8 mouse cellular contexts compared by ENCODE assay signal in the genomic region with DNA sequence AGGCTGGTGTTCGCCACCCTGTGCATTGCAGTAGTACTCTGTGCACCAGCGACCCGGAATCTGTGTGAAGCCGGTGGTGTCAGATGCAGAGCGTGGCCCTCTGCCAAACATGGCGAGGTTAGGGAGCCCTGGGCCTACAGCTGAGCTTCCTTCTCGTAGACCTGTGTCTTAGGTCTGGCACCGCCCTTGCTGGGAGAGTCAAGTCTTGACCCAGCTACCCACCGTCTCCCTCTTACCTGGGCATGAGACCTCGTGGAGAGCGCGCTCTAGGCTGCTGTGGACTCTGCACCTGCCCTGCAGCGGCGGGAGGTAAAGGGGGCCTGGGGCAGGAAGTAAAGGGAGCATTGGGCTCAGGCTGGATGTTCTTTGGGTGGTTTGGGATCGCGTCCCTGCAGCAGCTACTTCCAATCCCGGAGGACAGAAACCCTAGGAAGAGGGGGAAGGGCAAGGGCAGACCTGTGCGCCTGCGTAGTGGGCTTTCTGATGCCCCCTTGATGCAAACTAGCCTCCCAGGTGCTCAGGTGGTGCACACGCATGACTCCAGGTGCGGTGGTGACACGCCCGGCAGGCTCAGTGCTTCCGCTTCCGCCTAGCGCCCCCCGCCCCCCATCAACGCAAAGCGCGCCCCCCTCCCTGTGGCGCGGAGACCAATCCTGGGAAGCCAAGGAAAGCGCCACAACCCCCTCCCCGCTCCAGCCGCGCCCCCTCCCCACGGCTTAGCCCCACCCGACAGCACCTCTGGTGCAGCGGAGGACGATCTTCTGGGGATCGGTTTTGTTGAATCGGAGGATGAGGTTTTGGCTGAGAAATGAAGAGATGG. TPM values are rescaled to one million over a fixed set of nuclear protein-coding genes. Genes with fewer than 3 reads are reported as not detected.
DNase-seq lines count a peak whose midpoint lies in the region; ATAC-seq and TF ChIP-seq lines count a peak whose summit lies in the region.

No protein-coding gene starts in this region.

- no peaks in the 10 kb centered on the region for H3K9me3 ChIP-seq in heart, embryonic 14.5 days (ENCODE audit: control insufficient read depth, low read length)
- no peaks in the 10 kb centered on the region for H3K9me3 ChIP-seq in forebrain, embryonic 13.5 days (replicated peaks)
- H3K9me3 ChIP-seq in midbrain, postnatal 0 days (ENCODE audit: low read length), result no peaks in the 10 kb centered on the region

- WGBS in heart, embryonic 14.5 days, result 14% methylated on average over 42 of the region's 42 CpGs
- WGBS in forebrain, embryonic 13.5 days, result 19% methylated on average over 42 of the region's 42 CpGs
- WGBS in midbrain, postnatal 0 days, result 15% methylated on average over 42 of the region's 42 CpGs

- H3K36me3 ChIP-seq in heart, embryonic 14.5 days (ENCODE audit: control insufficient read depth, insufficient read depth, low read length), result no peaks in the 10 kb centered on the region
- H3K36me3 ChIP-seq in forebrain, embryonic 13.5 days (ENCODE audit: poor library complexity, severe bottlenecking), result peaks cover 8% of the 10 kb centered on the region
- peaks cover 2% of the 10 kb centered on the region; the same call in 1 of the 2 replicates for H3K36me3 ChIP-seq in midbrain, postnatal 0 days (ENCODE audit: insufficient read depth, low read length)

- no peak for TF ChIP-seq CTCF in midbrain, postnatal 0 days (IDR thresholded peaks at IDR 0.05)

- H3K4me1 ChIP-seq in heart, embryonic 14.5 days (ENCODE audit: control insufficient read depth in 2 of 2, insufficient read depth in 2 of 2, low read length in 2 of 2), result peaks cover 3 to 8% of the 10 kb centered on the region in 2 experiments; a peak in 2 of 4 replicates
- H3K4me1 ChIP-seq in forebrain, embryonic 13.5 days, result peaks cover 38% of the 10 kb centered on the region
- H3K4me1 ChIP-seq in midbrain, postnatal 0 days (ENCODE audit: insufficient read depth, low read length), result peaks cover 18% of the 10 kb centered on the region

- no peak for ATAC-seq in heart, embryonic 14.5 days (ENCODE audit: insufficient number of reproducible peaks, insufficient read depth, low FRiP score, low read depth)
- ATAC-seq in forebrain, embryonic 13.5 days, result peak; percentile 82
- peak; percentile 89 for ATAC-seq in midbrain, postnatal 0 days (ENCODE audit: low FRiP score)
- no peak for ATAC-seq in erythroid progenitor cell, adult 5-6 weeks (replicated peaks; ENCODE audit: low FRiP score, poor library complexity, severe bottlenecking)

- H3K27ac ChIP-seq in heart, embryonic 14.5 days (replicated peaks in 1 of 2; ENCODE audit: control insufficient read depth in 1 of 2, insufficient read depth in 1 of 2, low read depth in 2 of 2, low read length in 2 of 2), result no peak overlapping the region
- H3K27ac ChIP-seq in forebrain, embryonic 13.5 days, result peak overlapping the region; percentile 66
- H3K27ac ChIP-seq in midbrain, postnatal 0 days (ENCODE audit: low read depth, low read length), result peak overlapping the region; percentile 85

- peaks cover 8% of the 10 kb centered on the region; the same call in 1 of the 2 replicates for H3K27me3 ChIP-seq in heart, embryonic 14.5 days (ENCODE audit: control insufficient read depth, insufficient read depth, low read length)
- H3K27me3 ChIP-seq in forebrain, embryonic 13.5 days, result no peaks in the 10 kb centered on the region
- H3K27me3 ChIP-seq in midbrain, postnatal 0 days (ENCODE audit: insufficient read depth, low read length), result no peaks in the 10 kb centered on the region

- DNase-seq in heart, adult 18-20 months, result no peak
- peak; percentile 80 for DNase-seq in brain, embryonic 18.5 days (ENCODE audit: low read depth, low spot score)
- peak; percentile 44 to 53 for DNase-seq in layer of hippocampus, postnatal 25 days (ENCODE audit: extremely low spot score in 1 of 2, low spot score in 1 of 2)
- DNase-seq in midbrain, postnatal 0 days (ENCODE audit: low spot score), result peak; percentile 91
- DNase-seq in spleen, postnatal 36 days (ENCODE audit: low spot score in 2 of 2), result no peak

- H3K4me3 ChIP-seq in heart, embryonic 14.5 days (ENCODE audit: control insufficient read depth in 1 of 2, insufficient read depth in 1 of 2, low read depth in 1 of 2, low read length in 2 of 2), result peak overlapping the region; percentile 49 to 52
- peak overlapping the region; percentile 55 for H3K4me3 ChIP-seq in forebrain, embryonic 13.5 days
- peak overlapping the region; percentile 48 for H3K4me3 ChIP-seq in midbrain, postnatal 0 days (ENCODE audit: low read depth, low read length)

- peak overlapping the region; percentile 91 for H3K4me2 ChIP-seq in heart, embryonic 14.5 days (ENCODE audit: low read length)
- peak overlapping the region; percentile 88 for H3K4me2 ChIP-seq in forebrain, embryonic 13.5 days
- peak overlapping the region; percentile 85 for H3K4me2 ChIP-seq in midbrain, postnatal 0 days (ENCODE audit: low read depth, low read length, poor library complexity, severe bottlenecking)

- peak overlapping the region; percentile 69 for H3K9ac ChIP-seq in heart, embryonic 14.5 days (ENCODE audit: low read length)
- H3K9ac ChIP-seq in forebrain, embryonic 13.5 days, result peak overlapping the region; percentile 69
- H3K9ac ChIP-seq in midbrain, postnatal 0 days (replicated peaks; ENCODE audit: low read length, poor library complexity, severe bottlenecking), result peak overlapping the region; percentile 77

RNA-seq across cellular contexts. Expression of a gene that starts 41.8 kb away (rescaled TPM):
- 12.4 and 13.4 TPM in 2 replicates for polyA plus RNA-seq in heart, embryonic 14.5 days (2014; fragmentation: Nextera tagmentation; extraction: Ambion mirVana)
- 10 to 100 TPM; 75.1 to 93.4 TPM for total RNA-seq in heart, adult 18-20 months (2021)
- polyA plus RNA-seq in forebrain, embryonic 13.5 days (2015; fragmentation: Nextera tagmentation; extraction: Ambion mirVana), result 80.3 and 99.0 TPM in 2 replicates
- total RNA-seq in layer of hippocampus, postnatal 25 days (2021), result 100 to 1,000 TPM; 215 to 241 TPM
- 391 and 405 TPM in 2 replicates for total RNA-seq in midbrain, postnatal 0 days (2014; rRNA removed)
- polyA plus RNA-seq in midbrain, postnatal 0 days (2015; fragmentation: Nextera tagmentation; extraction: Ambion mirVana), result 130 and 136 TPM in 2 replicates
- 1.3 TPM in 1 of 2 replicates, not detected in the other for total RNA-seq in erythroid progenitor cell, adult 5-6 weeks (2015; ENCODE audit: low replicate concordance)
- 1.2 and 1.7 TPM in 2 replicates for total RNA-seq in erythroid progenitor cell, adult 5-6 weeks (2017; ENCODE audit: low replicate concordance)

Comparison
In these comparisons a context has a peak if more than half of its experiments do, and no peak if none do; other contexts are left out.
1. ATAC-seq: peak in forebrain, embryonic 13.5 days (single experiment) and midbrain, postnatal 0 days (single experiment); none in heart, embryonic 14.5 days (single experiment) and erythroid progenitor cell, adult 5-6 weeks (single experiment).
2. H3K27ac ChIP-seq: peak in forebrain, embryonic 13.5 days (single experiment) and midbrain, postnatal 0 days (single experiment); none in heart, embryonic 14.5 days (0 of 2).
3. DNase-seq: peak in brain, embryonic 18.5 days (single experiment), layer of hippocampus, postnatal 25 days (2 of 2) and midbrain, postnatal 0 days (single experiment); none in heart, adult 18-20 months (0 of 2) and spleen, postnatal 36 days (0 of 2).
4. RNA of a gene that starts 41.8 kb away (total RNA-seq): 391 to 405 TPM in midbrain, postnatal 0 days, 215 to 241 TPM in layer of hippocampus, postnatal 25 days and 75.1 to 93.4 TPM in heart, adult 18-20 months; 1.2 to 1.7 TPM in erythroid progenitor cell, adult 5-6 weeks; every median in the first group is over 10 times any median in the second.
5. Peak in every context shown above with its lines, with median percentiles within 50 percentile points of each other: H3K4me2 ChIP-seq, H3K4me3 ChIP-seq and H3K9ac ChIP-seq.